Mouse (Mus musculus) intestine, embryonic 15.5 days (tissue): ENCODE measurements around the gene Hoxa7. TPM values are rescaled to one million over a fixed set of nuclear protein-coding genes. Genes with fewer than 3 reads are reported as not detected.

Experiments
- ATAC-seq: fragments of 200-750 bp; cut with Nextera tagmentation; 2 replicates; pipeline ENCODE4 v1.8.0; 2017; ENCODE audit warnings: moderate TSS enrichment, moderate library complexity
- H3K27ac ChIP-seq: fragments of 300-500 bp; sonication (generic); 2 replicates; pipeline ENCODE4 v1.5.1; 2015; ENCODE audit warnings: mild to moderate bottlenecking, inconsistent platforms
- H3K27me3 ChIP-seq: fragments of 300-500 bp; sonication (generic); replicated peaks from 2 replicates; pipeline ENCODE4 v1.6.1; 2015; ENCODE audit warnings: inconsistent platforms
- H3K36me3 ChIP-seq: fragments of 300-500 bp; sonication (generic); 2 replicates; pipeline ENCODE4 v1.6.1; 2015; ENCODE audit warnings: inconsistent platforms
- H3K4me1 ChIP-seq: fragments of 300-500 bp; sonication (generic); replicated peaks from 2 replicates; pipeline ENCODE4 v1.6.1; 2015; ENCODE audit warnings: inconsistent platforms
- H3K4me2 ChIP-seq: fragments of 300-500 bp; sonication (generic); replicated peaks from 2 replicates; pipeline ENCODE4 v1.6.1; 2015; ENCODE audit warnings: mild to moderate bottlenecking, inconsistent platforms
- H3K4me3 ChIP-seq: fragments of 300-500 bp; sonication (generic); replicated peaks from 2 replicates; pipeline ENCODE4 v1.5.1; 2015; ENCODE audit warnings: inconsistent platforms
- H3K9ac ChIP-seq: fragments of 300-500 bp; sonication (generic); 2 replicates; pipeline ENCODE4 v1.6.1; 2015; ENCODE audit warnings: inconsistent platforms
- H3K9me3 ChIP-seq: fragments of 300-500 bp; sonication (generic); 2 replicates; pipeline ENCODE4 v1.6.1; 2016; ENCODE audit warnings: inconsistent platforms
- WGBS: fragments of 180-500 bp; shearing (Covaris S2); methylation state at CpG from one replicate; pipeline ENCODE4 v1.1.7; 2015; 5-methylcytosine and 5-hydroxymethylcytosine counted together
- polyA plus RNA-seq: library from polyadenylated mRNA; unstranded; fragments of >200 nt; fragmentation: Nextera tagmentation; extraction: Ambion mirVana; gene quantifications from 2 replicates; pipeline ENCODE4 v1.2.1, GENCODE M21; 2015

Hoxa7 gene
- polyA plus RNA-seq, 1 experiment from 2014 or later = 9.4 TPM

GRCm38 (mm10) chr6:52179690-52180089 is 42.0 kb downstream of the Hoxa7 start:
- Histone ChIP-seq H3K4me3 (peak overlapping the region; percentile 61), H3K4me1 (peaks cover 37% of the 10 kb centered on the region), H3K27ac (peak overlapping the region; percentile 69), H3K27me3 (no peaks in the 10 kb centered on the region), H3K36me3 (no peaks in the 10 kb centered on the region), H3K4me2 (peak overlapping the region; percentile 75), H3K9ac (peak overlapping the region; percentile 69), H3K9me3 (no peaks in the 10 kb centered on the region)
- 31% methylated on average over 10 of the region's 10 CpGs for WGBS
- no peak for ATAC-seq

- Histone ChIP-seq H3K4me2 (peak overlapping the region; percentile 75), H3K27me3 (no peaks in the 10 kb centered on the region), H3K27ac (peak overlapping the region; percentile 69), H3K9me3 (no peaks in the 10 kb centered on the region), H3K4me1 (peaks cover 31% of the 10 kb centered on the region), H3K9ac (peak overlapping the region; percentile 69), H3K36me3 (no peaks in the 10 kb centered on the region), H3K4me3 (peak overlapping the region; percentile 61)
- 40% methylated on average over 4 of the region's 4 CpGs for WGBS
- ATAC-seq = no peak
Observed at GRCm38 (mm10) chr6:52178918-52179665, 42.6 kb downstream of the Hoxa7 start.

GRCm38 (mm10) chr6:52177806-52178205 is 43.8 kb downstream of the Hoxa7 start:
- Histone ChIP-seq H3K36me3 (no peaks in the 10 kb centered on the region), H3K27me3 (no peaks in the 10 kb centered on the region), H3K4me2 (peak overlapping the region; percentile 75), H3K4me3 (peak overlapping the region; percentile 61), H3K9me3 (no peaks in the 10 kb centered on the region), H3K9ac (peak overlapping the region; percentile 69), H3K4me1 (peaks cover 23% of the 10 kb centered on the region), H3K27ac (peak overlapping the region; percentile 96)
- 20% methylated on average over 9 of the region's 9 CpGs for WGBS
- ATAC-seq = no peak

GRCm38 (mm10) chr6:52177061-52177735 is 44.5 kb downstream of the Hoxa7 start, which contains the start of gene 5730596B20Rik:
TSS of gene 5730596B20Rik (plus strand) at chr6:52177498.
- Histone ChIP-seq H3K4me2 (peak within 1 kb of the TSS; percentile 75), H3K27me3 (no peaks in the 10 kb centered on the region), H3K36me3 (no peaks in the 10 kb centered on the region), H3K4me3 (peak within 1 kb of the TSS; percentile 61), H3K9me3 (no peaks in the 10 kb centered on the region), H3K27ac (peak within 1 kb of the TSS; percentile 96), H3K4me1 (peaks cover 29% of the 10 kb centered on the region), H3K9ac (peak within 1 kb of the TSS; percentile 69)
- WGBS = 4% methylated on average over 36 of the region's 36 CpGs
- no peak for ATAC-seq

- Histone ChIP-seq H3K27ac (peak overlapping the region; percentile 96), H3K9me3 (no peaks in the 10 kb centered on the region), H3K4me1 (peaks cover 29% of the 10 kb centered on the region), H3K27me3 (0 out of 2 replicates have a peak, but pooled peaks cover 1% of the 10 kb centered on the region), H3K9ac (peak overlapping the region; percentile 69), H3K36me3 (no peaks in the 10 kb centered on the region), H3K4me3 (peak overlapping the region; percentile 61), H3K4me2 (peak overlapping the region; percentile 75)
- WGBS = 6% methylated on average over 6 of the region's 6 CpGs
- ATAC-seq = no peak
Observed at GRCm38 (mm10) chr6:52176391-52176790, 45.3 kb downstream of the Hoxa7 start.

GRCm38 (mm10) chr6:52175864-52176263 is 45.8 kb downstream of the Hoxa7 start:
- ATAC-seq = peak; percentile 55
- peaks cover 27% of the 10 kb centered on the region for H3K4me1 ChIP-seq
- no peaks in the 10 kb centered on the region for H3K36me3 ChIP-seq
- peak overlapping the region; percentile 75 for H3K4me2 ChIP-seq
- H3K9ac ChIP-seq = peak overlapping the region; percentile 69
- H3K27me3 ChIP-seq = 0 out of 2 replicates have a peak, but pooled peaks cover 2% of the 10 kb centered on the region
- peak overlapping the region; percentile 96 for H3K27ac ChIP-seq
- 2% methylated on average over 21 of the region's 35 CpGs for WGBS
- peak overlapping the region; percentile 61 for H3K4me3 ChIP-seq
- H3K9me3 ChIP-seq = no peaks in the 10 kb centered on the region

- Histone ChIP-seq H3K4me1 (peaks cover 25% of the 10 kb centered on the region), H3K9me3 (no peaks in the 10 kb centered on the region), H3K4me3 (peak overlapping the region; percentile 61), H3K4me2 (peak overlapping the region; percentile 75), H3K27me3 (peaks cover 7% of the 10 kb centered on the region; the same call in 1 of the 2 replicates), H3K36me3 (no peaks in the 10 kb centered on the region), H3K27ac (peak overlapping the region; percentile 96), H3K9ac (peak overlapping the region; percentile 69)
- peak; percentile 68 for ATAC-seq
- 3% methylated on average over 41 of the region's 41 CpGs for WGBS
Observed at GRCm38 (mm10) chr6:52174968-52175751, 46.5 kb downstream of the Hoxa7 start.

- peak overlapping the region; percentile 75 for H3K4me2 ChIP-seq
- no peaks in the 10 kb centered on the region for H3K9me3 ChIP-seq
- no peak for ATAC-seq
- WGBS = 9% methylated on average over 4 of the region's 4 CpGs
- no peaks in the 10 kb centered on the region for H3K36me3 ChIP-seq
- H3K4me1 ChIP-seq = peaks cover 25% of the 10 kb centered on the region
- H3K27ac ChIP-seq = peak overlapping the region; percentile 92; the same call in 1 of the 2 replicates
- H3K9ac ChIP-seq = no peak overlapping the region
- peak overlapping the region; percentile 38 for H3K4me3 ChIP-seq
- peaks cover 14% of the 10 kb centered on the region for H3K27me3 ChIP-seq
Observed at GRCm38 (mm10) chr6:52173648-52174047, 48.0 kb downstream of the Hoxa7 start.

- Histone ChIP-seq H3K9me3 (no peaks in the 10 kb centered on the region), H3K27me3 (peaks cover 16% of the 10 kb centered on the region)
Observed at GRCm38 (mm10) chr6:52172501-52172900, 49.2 kb downstream of the Hoxa7 start.

GRCm38 (mm10) chr6:52171938-52172337 is 49.7 kb downstream of the Hoxa7 start:
- Histone ChIP-seq H3K4me3 (peak overlapping the region; percentile 38), H3K9me3 (no peaks in the 10 kb centered on the region), H3K36me3 (no peaks in the 10 kb centered on the region), H3K9ac (peak overlapping the region; percentile 41), H3K27ac (peak overlapping the region; percentile 83), H3K27me3 (peaks cover 16% of the 10 kb centered on the region), H3K4me1 (peaks cover 25% of the 10 kb centered on the region), H3K4me2 (peak overlapping the region; percentile 75)
- 20% methylated on average over 7 of the region's 7 CpGs for WGBS
- ATAC-seq = no peak

More at GRCm38 (mm10) chr6:52172501-52172900, 49.2 kb downstream of the Hoxa7 start:
- peak overlapping the region; percentile 41 for H3K9ac ChIP-seq
- peak overlapping the region; percentile 38 for H3K4me3 ChIP-seq
- peaks cover 25% of the 10 kb centered on the region for H3K4me1 ChIP-seq
- WGBS = 2% methylated on average over 35 of the region's 35 CpGs
- peak overlapping the region; percentile 75 for H3K4me2 ChIP-seq
- H3K27ac ChIP-seq = peak overlapping the region; percentile 92
- no peaks in the 10 kb centered on the region for H3K36me3 ChIP-seq
- peak; percentile 70 for ATAC-seq

- H3K27ac ChIP-seq = peak overlapping the region; percentile 83
- 31% methylated on average over 4 of the region's 4 CpGs for WGBS
- no peaks in the 10 kb centered on the region for H3K9me3 ChIP-seq
- no peak overlapping the region for H3K4me3 ChIP-seq
- H3K36me3 ChIP-seq = no peaks in the 10 kb centered on the region
- H3K4me1 ChIP-seq = peaks cover 25% of the 10 kb centered on the region
- no peak for ATAC-seq
- no peak overlapping the region for H3K9ac ChIP-seq
- H3K27me3 ChIP-seq = peaks cover 16% of the 10 kb centered on the region
- peak overlapping the region; percentile 75 for H3K4me2 ChIP-seq
Observed at GRCm38 (mm10) chr6:52171331-52171730, 50.3 kb downstream of the Hoxa7 start.

GRCm38 (mm10) chr6:52170898-52171223 is 50.8 kb downstream of the Hoxa7 start:
- 0 out of 2 replicates have a peak overlapping the region, but pooled peaks have one; percentile 20 for H3K4me3 ChIP-seq
- peak overlapping the region; percentile 83 for H3K27ac ChIP-seq
- WGBS = 47% methylated on average over 5 of the region's 5 CpGs
- H3K9me3 ChIP-seq = no peaks in the 10 kb centered on the region
- peak overlapping the region; percentile 50 for H3K9ac ChIP-seq
- peaks cover 25% of the 10 kb centered on the region for H3K4me1 ChIP-seq
- peak overlapping the region; percentile 75 for H3K4me2 ChIP-seq
- ATAC-seq = no peak
- H3K27me3 ChIP-seq = peaks cover 16% of the 10 kb centered on the region
- H3K36me3 ChIP-seq = no peaks in the 10 kb centered on the region
